Mouse (Mus musculus) lung, postnatal 0 days (tissue): Measurements from ENCODE around the gene Safb2. TPM values are rescaled to one million over a fixed set of nuclear protein-coding genes. Genes with fewer than 3 reads are reported as not detected.
"Not testable (repeated sequence)": the region's sequence is repeated elsewhere in the genome, so short reads cannot be mapped to it uniquely, and the experiment has no call there.

Experiments
- ATAC-seq: fragments of 200-750 bp; cut with Nextera tagmentation; 2 replicates; pipeline ENCODE4 v1.8.0; 2017; ENCODE audit warnings: moderate library complexity
- DNase-seq: peaks from one replicate; pipeline ENCODE4 v3.0.0-alpha.2; 2016; ENCODE audit warnings: low spot score
- H3K27ac ChIP-seq: fragments of 300-500 bp; sonication (generic); 2 replicates; pipeline ENCODE4 v1.5.1; 2014; ENCODE audit warnings: antibody characterized with exemption, mild to moderate bottlenecking, low read length, mixed read lengths
- H3K27me3 ChIP-seq: fragments of 300-500 bp; sonication (generic); replicated peaks from 2 replicates; pipeline ENCODE4 v1.6.1; 2014; ENCODE audit warnings: low read length, mixed read lengths; ENCODE audit not compliant: insufficient read depth
- H3K36me3 ChIP-seq: fragments of 300-500 bp; sonication (generic); 2 replicates; pipeline ENCODE4 v1.6.1; 2014; ENCODE audit warnings: low read length, mixed read lengths; ENCODE audit not compliant: insufficient read depth
- H3K4me1 ChIP-seq: fragments of 300-500 bp; sonication (generic); 2 replicates; pipeline ENCODE4 v1.6.1; 2014; ENCODE audit warnings: antibody characterized with exemption, low read depth, low read length, mixed read lengths; ENCODE audit not compliant: insufficient read depth
- H3K4me2 ChIP-seq: fragments of 300-500 bp; sonication (generic); replicated peaks from 2 replicates; pipeline ENCODE4 v1.6.1; 2014; ENCODE audit warnings: low read depth, mild to moderate bottlenecking, low read length, moderate library complexity, mixed read lengths
- H3K4me3 ChIP-seq: fragments of 300-500 bp; sonication (generic); 2 replicates; pipeline ENCODE4 v1.5.1; 2014; ENCODE audit warnings: low read depth, low read length
- H3K9ac ChIP-seq: fragments of 300-500 bp; sonication (generic); replicated peaks from 2 replicates; pipeline ENCODE4 v1.6.1; 2014; ENCODE audit warnings: low read depth, mild to moderate bottlenecking
- H3K9me3 ChIP-seq: fragments of 300-500 bp; sonication (generic); 2 replicates; pipeline ENCODE4 v1.6.1; 2016; ENCODE audit warnings: low read length, mixed read lengths
- CTCF ChIP-seq: IDR thresholded peaks from 2 replicates; pipeline ENCODE4 v1.5.1; 2016; ENCODE audit warnings: antibody characterized with exemption, mild to moderate bottlenecking
- EP300 ChIP-seq: IDR thresholded peaks from 2 replicates; pipeline ENCODE4 v1.6.1; 2016; ENCODE audit warnings: antibody characterized with exemption, mild to moderate bottlenecking, control low read depth
- WGBS: fragments of 180-500 bp; shearing (Covaris S2); extraction: QIAGEN DNeasy Blood & Tissue Kit; methylation state at CpG from one replicate; pipeline ENCODE4 v1.1.7; 2014; 5-methylcytosine and 5-hydroxymethylcytosine counted together
- polyA plus RNA-seq: library from polyadenylated mRNA; unstranded; fragments of >200 nt; fragmentation: Nextera tagmentation; extraction: Ambion mirVana; gene quantifications from 2 replicates; pipeline ENCODE4 v1.2.1, GENCODE M21; 2015

Safb2 gene
- 36.8 and 39.8 TPM in 2 replicates for polyA plus RNA-seq

DNA sequence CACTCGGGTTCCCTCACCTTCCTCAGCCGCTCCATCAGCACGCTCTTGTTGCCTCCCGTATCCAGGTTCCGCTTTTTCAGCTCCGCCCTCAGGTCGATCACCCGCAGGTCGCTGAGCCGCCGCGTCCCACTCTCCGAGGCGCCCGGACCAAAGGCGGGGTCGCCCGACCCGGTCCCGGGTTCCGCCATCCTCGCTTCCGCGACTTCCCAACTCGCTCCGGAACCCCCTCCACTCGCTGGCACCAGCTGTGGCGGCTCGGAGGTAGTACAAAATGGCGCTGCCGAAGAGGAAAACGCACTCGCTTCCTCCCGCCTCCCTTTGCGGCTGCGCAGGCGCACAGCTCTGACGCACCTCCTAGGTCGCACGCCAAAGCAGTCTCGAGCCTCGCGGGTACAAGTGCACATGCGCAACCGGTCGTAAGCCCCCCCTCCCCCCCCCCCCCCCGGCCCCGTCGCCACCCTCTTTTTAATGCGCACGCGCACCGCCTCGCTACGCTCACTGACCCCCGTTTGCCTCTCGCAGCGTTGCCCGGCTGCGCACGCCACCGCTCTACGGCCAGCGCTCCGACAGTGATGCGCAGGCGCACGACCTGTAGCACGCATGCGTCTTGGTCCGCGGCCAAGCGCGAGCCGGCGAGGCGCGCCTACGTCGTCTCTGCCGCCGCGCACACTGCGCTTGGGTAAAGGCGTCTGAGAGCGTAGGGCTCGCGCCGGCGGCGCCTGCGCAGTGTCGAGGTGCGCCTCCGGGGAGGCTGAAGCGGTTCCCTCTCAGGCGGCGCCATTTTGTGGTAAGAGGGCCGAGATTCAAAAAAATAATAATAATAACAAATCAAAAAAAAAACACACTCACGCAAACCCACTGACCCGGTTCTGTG lies at the start of gene Safb2, which contains the start of gene Safb:
Gene Safb2, minus strand, starts transcription at position 329 of the 874 bp plus-strand sequence.
Gene Safb, plus strand, starts transcription at position 569 of the 874 bp plus-strand sequence.
- H3K9ac ChIP-seq, result peak within 1 kb of the TSS; percentile 91
- peaks cover 9% of the 10 kb centered on the region; the same call in 1 of the 2 replicates for H3K36me3 ChIP-seq
- peak within 1 kb of the TSS; percentile 70 for H3K4me2 ChIP-seq
- TF ChIP-seq EP300 (no peak), CTCF (peak; percentile 34; the same call in 1 of the 2 replicates)
- no peaks in the 10 kb centered on the region for H3K9me3 ChIP-seq
- H3K4me3 ChIP-seq, result peak within 1 kb of the TSS; percentile 96
- ATAC-seq, result peak; percentile 94
- WGBS, result under 1% methylated on average over 74 of the region's 101 CpGs
- DNase-seq, result peak; percentile 99
- H3K4me1 ChIP-seq, result peaks cover 26% of the 10 kb centered on the region; the same call in 1 of the 2 replicates
- no peaks in the 10 kb centered on the region for H3K27me3 ChIP-seq
- H3K27ac ChIP-seq, result peak within 1 kb of the TSS; percentile 98

DNA sequence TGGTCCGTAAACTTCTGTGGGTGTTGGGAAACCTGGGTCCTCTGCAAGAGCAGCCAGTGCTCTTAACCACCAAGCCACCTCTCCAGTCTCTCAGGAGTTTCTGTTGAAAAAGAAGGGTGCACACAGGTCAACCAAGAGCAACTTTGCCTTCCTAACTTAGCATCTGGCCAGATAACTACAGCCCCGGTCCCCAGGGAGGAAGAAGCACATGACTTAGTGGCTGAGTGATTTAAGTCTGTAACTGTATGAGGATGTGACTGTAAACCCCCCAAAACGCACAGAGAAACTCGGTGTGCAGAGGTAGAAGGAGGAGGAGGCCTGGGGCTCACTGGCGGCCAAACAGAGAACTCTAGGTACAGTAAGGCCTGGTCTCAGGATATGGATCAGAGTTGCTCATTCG lies 49.6 kb upstream of the Safb2 start:
- Histone ChIP-seq H3K9ac (no peak overlapping the region), H3K36me3 (no peaks in the 10 kb centered on the region), H3K9me3 (no peaks in the 10 kb centered on the region), H3K27me3 (no peaks in the 10 kb centered on the region), H3K4me3 (no peak overlapping the region), H3K27ac (no peak overlapping the region), H3K4me2 (no peak overlapping the region), H3K4me1 (no peaks in the 10 kb centered on the region)
- ATAC-seq, result no peak
- no peak for DNase-seq
- no peak for TF ChIP-seq CTCF
- no peak for TF ChIP-seq EP300
- WGBS, result 85% methylated on average over 6 of the region's 6 CpGs

DNA sequence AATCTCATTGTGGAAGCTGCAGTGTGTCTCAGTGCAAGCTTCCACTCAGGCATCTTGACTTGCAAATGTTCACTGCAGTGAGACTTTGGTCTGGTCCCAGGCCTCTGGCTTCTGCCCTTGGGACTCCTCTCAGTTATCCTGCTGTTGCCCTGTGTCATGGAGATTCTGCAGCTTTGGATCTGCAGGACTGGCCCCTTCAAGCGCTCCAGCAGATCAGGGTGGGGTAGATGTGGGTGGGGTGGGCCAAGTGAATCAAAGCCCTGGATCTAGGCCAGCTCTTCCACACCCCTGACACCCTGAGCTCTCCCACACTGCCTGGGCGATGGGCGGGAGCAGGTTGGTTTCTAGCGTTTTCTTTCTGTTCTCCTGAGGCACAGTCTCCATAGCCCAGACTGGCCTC lies 47.4 kb upstream of the Safb2 start:
- H3K4me1 ChIP-seq, result peaks cover 6% of the 10 kb centered on the region; the same call in 1 of the 2 replicates
- no peaks in the 10 kb centered on the region for H3K9me3 ChIP-seq
- WGBS, result 54% methylated on average over 4 of the region's 4 CpGs
- no peaks in the 10 kb centered on the region for H3K27me3 ChIP-seq
- H3K4me2 ChIP-seq, result no peak overlapping the region
- H3K27ac ChIP-seq, result no peak overlapping the region
- no peak overlapping the region for H3K4me3 ChIP-seq
- H3K9ac ChIP-seq, result no peak overlapping the region
- DNase-seq (no peak), ATAC-seq (no peak)
- no peaks in the 10 kb centered on the region for H3K36me3 ChIP-seq
- TF ChIP-seq CTCF (no peak), EP300 (no peak)

DNA sequence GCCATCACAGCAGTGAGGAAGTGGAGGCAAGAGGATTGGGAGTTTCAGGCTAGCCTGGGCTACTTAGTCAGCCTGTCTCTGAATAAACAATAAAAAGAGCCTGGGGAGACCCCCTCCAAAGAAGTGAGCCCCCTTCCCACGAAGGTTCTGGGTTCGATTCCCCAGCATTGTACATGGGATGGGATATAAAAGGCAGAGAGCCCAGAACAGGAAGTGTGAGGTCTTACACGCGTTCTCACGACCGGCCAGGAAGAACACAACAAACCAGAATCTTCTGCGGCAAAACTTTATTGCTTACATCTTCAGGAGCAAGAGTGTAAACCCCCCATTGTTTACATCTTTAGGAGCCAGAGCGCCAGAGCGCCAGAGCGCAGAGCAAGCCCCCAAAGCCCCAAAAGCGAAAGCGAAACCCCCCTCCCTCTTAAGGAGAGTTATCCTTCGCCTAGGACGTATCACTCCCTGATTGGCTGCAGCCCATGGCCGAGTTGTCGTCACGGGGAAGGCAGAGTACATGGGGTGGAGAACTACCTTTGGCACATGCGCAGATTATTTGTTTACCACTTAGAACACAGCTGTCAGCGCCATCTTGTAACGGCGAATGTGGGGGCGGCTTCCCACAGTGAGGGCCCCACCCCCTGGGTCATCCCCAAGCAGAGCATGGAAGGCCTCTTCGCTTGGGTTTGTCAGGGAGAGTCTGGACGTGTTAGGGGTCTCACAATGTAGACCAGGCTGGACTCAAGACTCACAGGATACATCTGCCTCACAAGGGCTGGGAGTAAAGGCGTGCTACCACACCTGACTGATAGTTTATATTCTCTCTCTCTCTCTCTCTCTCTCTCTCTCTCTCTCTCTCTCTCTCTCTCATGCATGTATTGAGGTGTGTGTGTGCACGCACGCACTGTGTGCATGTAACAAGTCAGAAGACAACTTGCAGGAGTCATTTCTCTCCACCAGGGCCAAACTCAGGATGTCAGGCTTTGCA lies 45.7 kb upstream of the Safb2 start:
- H3K4me3 ChIP-seq, H3K9me3 ChIP-seq, H3K27me3 ChIP-seq, H3K4me1 ChIP-seq, H3K9ac ChIP-seq, ATAC-seq, H3K36me3 ChIP-seq, H3K27ac ChIP-seq, DNase-seq, H3K4me2 ChIP-seq: not testable (repeated sequence)
- 71% methylated on average over 24 of the region's 27 CpGs for WGBS

DNA sequence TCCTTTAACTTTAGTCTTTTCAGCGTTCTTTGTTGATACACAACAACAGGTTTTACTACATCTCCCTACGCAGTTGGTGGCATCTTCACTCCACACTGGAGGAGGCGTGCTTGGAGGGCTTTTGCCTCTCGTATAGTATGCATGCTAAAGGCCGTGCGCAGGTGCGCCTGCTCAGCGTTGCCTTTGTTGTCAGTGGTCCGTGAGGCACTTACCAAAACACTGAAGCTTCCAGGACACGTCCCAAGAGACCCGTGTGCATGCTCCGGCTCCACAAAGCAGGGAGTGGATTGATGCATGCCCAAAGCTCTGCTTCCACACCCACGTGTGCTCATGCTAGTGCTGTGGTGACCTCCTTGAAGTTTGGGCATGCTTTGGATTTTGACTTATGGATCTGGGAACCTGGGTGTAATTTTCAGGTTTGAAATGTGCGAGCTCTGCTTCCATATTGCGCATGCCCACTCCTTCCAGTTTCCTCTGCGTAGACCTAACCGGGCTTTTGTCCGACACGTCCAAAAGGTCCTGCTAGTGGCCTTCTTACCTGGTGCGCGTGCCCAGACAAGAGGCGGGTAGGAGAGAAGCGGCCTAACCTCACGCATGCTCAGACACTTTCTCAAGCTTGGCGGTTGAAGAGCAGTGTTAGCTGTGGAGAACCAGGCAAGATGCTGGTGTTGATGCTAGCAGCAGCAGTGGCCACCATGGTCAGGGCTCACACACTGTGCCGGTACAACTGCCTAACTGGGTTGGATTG lies 43.3 kb upstream of the Safb2 start, which contains the start of gene Catsperd:
Gene Catsperd, plus strand, starts transcription at position 614 of the 748 bp plus-strand sequence.
- Histone ChIP-seq H3K4me3 (peak within 1 kb of the TSS; percentile 94), H3K9me3 (no peaks in the 10 kb centered on the region), H3K27ac (peak within 1 kb of the TSS; percentile 54), H3K27me3 (no peaks in the 10 kb centered on the region), H3K36me3 (no peaks in the 10 kb centered on the region), H3K4me1 (peaks cover 9% of the 10 kb centered on the region; the same call in 1 of the 2 replicates), H3K9ac (peak within 1 kb of the TSS; percentile 16; the same call in 1 of the 2 replicates), H3K4me2 (peak within 1 kb of the TSS; percentile 95)
- ATAC-seq (peak; percentile 13; the same call in 1 of the 2 replicates), DNase-seq (peak; percentile 59)
- 8% methylated on average over 26 of the region's 26 CpGs for WGBS
- TF ChIP-seq EP300 (no peak), CTCF (no peak)
